Mouse (Mus musculus): ENCODE results near the gene Klk8. TPM values are rescaled to one million over a fixed set of nuclear protein-coding genes. Genes with fewer than 3 reads are reported as not detected.

Klk8 gene
- polyA plus RNA-seq, 1 experiment from 2014 or later = 17.3 TPM

DNA sequence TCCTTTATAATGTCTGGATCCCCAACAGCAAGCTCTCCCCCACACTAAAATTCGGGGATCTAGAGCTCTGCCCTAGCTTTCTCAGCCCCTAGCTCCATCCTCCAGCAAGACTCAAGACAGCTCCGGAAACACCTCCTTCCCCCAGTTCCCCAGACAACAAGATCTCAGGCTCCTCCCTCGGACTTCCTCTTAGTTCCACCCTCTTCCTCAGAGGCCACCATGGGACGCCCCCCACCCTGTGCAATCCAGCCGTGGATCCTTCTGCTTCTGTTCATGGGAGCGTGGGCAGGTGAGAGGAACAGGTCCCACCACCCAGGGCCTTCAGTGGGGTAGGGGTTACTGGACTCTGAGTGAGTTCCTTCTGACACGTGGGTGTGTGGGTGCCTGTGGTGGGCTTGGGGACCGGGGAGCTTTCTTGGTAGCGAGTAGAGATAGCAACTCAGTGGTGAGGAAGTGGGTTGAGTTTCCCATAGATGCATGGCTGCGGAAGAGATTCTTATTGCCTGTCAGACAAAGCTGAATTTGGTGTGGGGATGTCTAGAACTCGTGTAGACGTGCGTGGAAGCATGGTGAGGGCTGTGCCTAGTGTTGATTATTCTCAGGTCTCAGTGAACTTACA, 576 bp downstream of the Klk8 start:
- peak; percentile 44; the same call in 1 of the 2 replicates for ATAC-seq
- H3K36me3 ChIP-seq = no peaks in the 10 kb centered on the region
- 9% methylated on average over 13 of the region's 13 CpGs for WGBS (ENCODE audit: insufficient replicate concordance)
- H3K27ac ChIP-seq = no peak overlapping the region
- peaks cover 7% of the 10 kb centered on the region; the same call in 1 of the 2 replicates for H3K4me1 ChIP-seq
- H3K27me3 ChIP-seq (replicated peaks) = peaks cover 37% of the 10 kb centered on the region
- peak overlapping the region; percentile 67 for H3K4me2 ChIP-seq
- H3K9me3 ChIP-seq (replicated peaks) = no peaks in the 10 kb centered on the region
- H3K9ac ChIP-seq = no peak overlapping the region
- peak overlapping the region; percentile 50 for H3K4me3 ChIP-seq

DNA sequence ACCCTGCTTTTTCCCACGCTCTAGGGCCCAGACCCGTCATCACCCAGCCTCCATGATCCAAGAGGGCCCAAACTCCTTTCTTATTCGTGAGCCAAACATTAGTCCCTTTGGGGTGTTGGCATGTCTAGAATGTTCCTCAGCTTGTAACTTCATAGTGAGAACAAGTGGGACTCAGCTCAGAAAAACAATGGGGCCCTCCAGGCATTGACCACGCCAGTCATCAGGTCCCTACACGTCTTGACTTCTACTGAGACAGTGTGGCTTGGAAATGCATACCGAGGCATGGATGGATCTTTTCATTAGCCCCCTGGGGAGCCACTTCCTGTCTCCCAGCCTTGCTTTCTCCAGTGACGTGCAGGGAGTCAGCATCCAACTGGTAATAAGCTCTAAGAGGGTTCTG, 2.5 kb downstream of the Klk8 start:
- H3K27me3 ChIP-seq (replicated peaks) = peaks cover 36% of the 10 kb centered on the region
- H3K27ac ChIP-seq = no peak overlapping the region
- no peaks in the 10 kb centered on the region for H3K9me3 ChIP-seq (replicated peaks)
- 0 out of 2 replicates have a peak, but pooled peaks cover 3% of the 10 kb centered on the region for H3K36me3 ChIP-seq
- no peak overlapping the region for H3K4me2 ChIP-seq
- no peak overlapping the region for H3K4me3 ChIP-seq
- ATAC-seq = no peak
- WGBS (ENCODE audit: insufficient replicate concordance) = 62% methylated on average over 7 of the region's 7 CpGs
- H3K4me1 ChIP-seq = peaks cover 7% of the 10 kb centered on the region; the same call in 1 of the 2 replicates
- H3K9ac ChIP-seq = no peak overlapping the region

GRCm38 (mm10) chr7:43810994-43811393, 13.6 kb downstream of the Klk8 start, which contains the start of gene Klk7:
TSS of gene Klk7 (plus strand) at chr7:43811294.
- ATAC-seq = no peak
- Histone ChIP-seq H3K36me3 (no peaks in the 10 kb centered on the region), H3K4me2 (no peak within 1 kb of the TSS), H3K9ac (no peak within 1 kb of the TSS), H3K4me3 (no peak within 1 kb of the TSS), H3K9me3 (replicated peaks) (no peaks in the 10 kb centered on the region), H3K4me1 (no peaks in the 10 kb centered on the region), H3K27me3 (replicated peaks) (no peaks in the 10 kb centered on the region), H3K27ac (no peak within 1 kb of the TSS)
- 45% methylated on average over 5 of the region's 5 CpGs for WGBS (ENCODE audit: insufficient replicate concordance)

GRCm38 (mm10) chr7:43815211-43815610, 17.8 kb downstream of the Klk8 start:
- WGBS (ENCODE audit: insufficient replicate concordance) = 71% methylated on average over 7 of the region's 7 CpGs
- H3K27me3 ChIP-seq (replicated peaks) = no peaks in the 10 kb centered on the region
- ATAC-seq = no peak
- no peak overlapping the region for H3K27ac ChIP-seq
- H3K9ac ChIP-seq = no peak overlapping the region
- H3K4me2 ChIP-seq = no peak overlapping the region
- no peaks in the 10 kb centered on the region for H3K36me3 ChIP-seq
- H3K9me3 ChIP-seq (replicated peaks) = no peaks in the 10 kb centered on the region
- no peaks in the 10 kb centered on the region for H3K4me1 ChIP-seq
- H3K4me3 ChIP-seq = no peak overlapping the region

DNA sequence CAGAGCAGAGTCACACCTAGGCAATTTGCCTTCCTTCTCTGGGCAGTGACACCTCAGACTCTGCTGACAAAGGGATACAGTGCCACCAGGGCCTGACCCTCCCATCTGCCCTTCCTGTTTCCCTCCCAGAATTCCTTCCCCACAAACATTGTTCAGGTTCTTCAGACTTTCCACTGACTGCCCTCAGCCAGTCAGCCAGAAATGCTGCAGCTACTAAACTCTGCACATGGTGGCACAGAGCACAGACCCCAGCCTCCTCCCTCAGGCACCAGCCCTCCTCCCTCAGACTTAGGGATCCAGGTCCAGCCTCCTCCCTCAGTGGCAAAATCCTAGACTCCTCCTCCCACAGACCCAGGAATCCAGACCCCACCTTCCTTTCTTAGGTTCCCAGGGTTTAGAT, 19.4 kb downstream of the Klk8 start:
- Histone ChIP-seq H3K36me3 (no peaks in the 10 kb centered on the region), H3K4me1 (no peaks in the 10 kb centered on the region), H3K27me3 (replicated peaks) (no peaks in the 10 kb centered on the region), H3K27ac (no peak overlapping the region), H3K9me3 (replicated peaks) (no peaks in the 10 kb centered on the region), H3K4me2 (no peak overlapping the region), H3K4me3 (no peak overlapping the region), H3K9ac (no peak overlapping the region)
- ATAC-seq = no peak

DNA sequence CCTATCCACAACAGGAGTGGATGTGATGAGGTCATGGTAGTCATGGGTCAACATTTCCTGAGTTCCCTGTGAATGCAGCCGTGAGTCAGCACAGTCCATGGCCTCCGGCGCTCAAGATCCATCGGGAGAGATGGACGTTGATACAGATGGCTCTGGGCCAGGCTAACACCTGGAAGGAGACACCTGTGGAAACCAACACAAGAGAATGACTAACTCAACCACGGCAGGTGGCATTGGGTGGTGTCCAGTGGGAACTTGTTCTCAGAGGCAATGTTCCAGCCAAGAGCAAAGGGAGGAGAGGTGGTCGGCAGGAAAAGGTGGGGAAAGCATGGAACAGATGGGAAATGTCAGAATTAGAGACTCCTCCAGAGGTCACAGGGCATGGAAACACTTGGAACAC, 24.2 kb downstream of the Klk8 start:
- H3K9me3 ChIP-seq (replicated peaks) = no peaks in the 10 kb centered on the region
- no peaks in the 10 kb centered on the region for H3K27me3 ChIP-seq (replicated peaks)
- ATAC-seq = no peak
- WGBS (ENCODE audit: insufficient replicate concordance) = 77% methylated on average over 7 of the region's 7 CpGs
- H3K9ac ChIP-seq = no peak overlapping the region
- H3K4me2 ChIP-seq = no peak overlapping the region
- H3K4me3 ChIP-seq = no peak overlapping the region
- no peaks in the 10 kb centered on the region for H3K4me1 ChIP-seq
- no peak overlapping the region for H3K27ac ChIP-seq
- H3K36me3 ChIP-seq = no peaks in the 10 kb centered on the region

- Histone ChIP-seq H3K27me3 (replicated peaks) (no peaks in the 10 kb centered on the region), H3K9me3 (replicated peaks) (no peaks in the 10 kb centered on the region), H3K4me2 (no peak within 1 kb of the TSS), H3K4me1 (no peaks in the 10 kb centered on the region), H3K9ac (no peak within 1 kb of the TSS), H3K36me3 (no peaks in the 10 kb centered on the region), H3K4me3 (no peak within 1 kb of the TSS), H3K27ac (no peak within 1 kb of the TSS)
- WGBS (ENCODE audit: insufficient replicate concordance) = 73% methylated on average over 10 of the region's 10 CpGs
- no peak for ATAC-seq
These were observed 26.8 kb downstream of the Klk8 start, which contains the start of gene Klk6 for GRCm38 (mm10) chr7:43824199-43824598. TSS of gene Klk6 (plus strand) at chr7:43824499.

DNA sequence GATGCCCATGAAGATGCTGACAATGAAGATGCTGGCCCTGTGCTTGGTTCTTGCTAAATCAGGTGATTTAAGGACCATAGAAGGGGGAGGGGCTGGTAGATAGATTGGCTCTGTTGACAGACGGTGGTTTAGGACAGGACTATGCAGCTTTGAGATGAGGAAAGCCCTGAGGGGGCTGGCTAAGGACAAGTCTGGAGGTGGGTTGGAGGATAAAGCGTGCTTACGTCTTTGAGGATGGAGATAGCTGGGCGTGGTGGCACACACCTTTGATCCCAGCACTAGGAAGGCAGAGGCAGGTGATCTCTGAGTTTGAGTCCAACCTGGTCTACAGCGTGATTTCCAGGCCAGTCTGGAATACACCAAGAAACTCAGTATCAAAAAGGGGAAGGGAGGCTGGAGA, 28.7 kb downstream of the Klk8 start:
- Histone ChIP-seq H3K4me1 (no peaks in the 10 kb centered on the region), H3K9ac (no peak overlapping the region), H3K36me3 (no peaks in the 10 kb centered on the region), H3K27me3 (replicated peaks) (no peaks in the 10 kb centered on the region), H3K27ac (no peak overlapping the region), H3K4me2 (no peak overlapping the region), H3K9me3 (replicated peaks) (no peaks in the 10 kb centered on the region), H3K4me3 (no peak overlapping the region)
- 66% methylated on average over 5 of the region's 5 CpGs for WGBS (ENCODE audit: insufficient replicate concordance)
- ATAC-seq = no peak

DNA sequence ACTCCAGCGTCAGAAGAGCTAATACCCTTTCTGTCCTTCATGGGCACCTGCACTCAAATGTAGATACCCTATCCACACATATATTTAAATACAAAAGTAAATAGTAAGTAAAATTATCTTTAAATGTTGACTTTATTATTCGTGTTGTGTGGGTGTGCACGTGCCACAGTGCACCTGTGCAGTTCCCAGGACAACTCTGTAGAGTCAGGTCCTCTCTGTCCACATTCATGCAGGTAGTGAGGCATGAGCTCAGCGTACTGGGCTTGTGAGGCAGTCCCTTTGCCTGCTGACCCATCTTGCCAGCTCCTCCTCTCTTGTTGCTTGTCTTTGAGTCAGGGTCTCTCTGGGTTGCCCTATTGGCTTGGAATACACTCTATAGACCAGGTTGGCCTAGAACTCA, 30.3 kb downstream of the Klk8 start:
- 55% methylated on average over 4 of the region's 4 CpGs for WGBS (ENCODE audit: insufficient replicate concordance)
- Histone ChIP-seq H3K4me2 (no peak overlapping the region), H3K4me1 (no peaks in the 10 kb centered on the region), H3K9ac (no peak overlapping the region), H3K36me3 (no peaks in the 10 kb centered on the region), H3K4me3 (no peak overlapping the region), H3K27ac (no peak overlapping the region), H3K9me3 (replicated peaks) (no peaks in the 10 kb centered on the region), H3K27me3 (replicated peaks) (no peaks in the 10 kb centered on the region)
- ATAC-seq = no peak

DNA sequence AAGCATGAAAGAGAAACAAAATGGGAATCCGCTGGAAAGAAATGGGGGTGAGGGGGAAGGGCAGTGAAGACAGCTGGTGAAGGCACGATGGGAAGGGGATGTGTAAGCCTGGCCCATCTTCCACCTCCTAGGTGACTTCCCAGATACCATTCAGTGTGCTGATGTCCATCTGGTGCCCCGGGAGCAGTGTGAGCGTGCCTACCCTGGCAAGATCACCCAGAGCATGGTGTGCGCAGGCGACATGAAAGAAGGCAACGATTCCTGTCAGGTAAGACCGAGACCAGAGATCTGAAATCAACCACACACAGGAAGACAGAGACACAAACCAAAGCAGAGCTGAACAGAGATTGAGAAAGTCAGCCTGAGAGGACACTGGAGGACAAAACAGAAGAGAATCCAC, 31.6 kb downstream of the Klk8 start:
- H3K4me1 ChIP-seq = no peaks in the 10 kb centered on the region
- no peaks in the 10 kb centered on the region for H3K36me3 ChIP-seq
- no peak overlapping the region for H3K4me2 ChIP-seq
- H3K27me3 ChIP-seq (replicated peaks) = no peaks in the 10 kb centered on the region
- H3K9me3 ChIP-seq (replicated peaks) = no peaks in the 10 kb centered on the region
- no peak overlapping the region for H3K4me3 ChIP-seq
- ATAC-seq = no peak
- no peak overlapping the region for H3K9ac ChIP-seq
- H3K27ac ChIP-seq = no peak overlapping the region
- 73% methylated on average over 8 of the region's 8 CpGs for WGBS (ENCODE audit: insufficient replicate concordance)

DNA sequence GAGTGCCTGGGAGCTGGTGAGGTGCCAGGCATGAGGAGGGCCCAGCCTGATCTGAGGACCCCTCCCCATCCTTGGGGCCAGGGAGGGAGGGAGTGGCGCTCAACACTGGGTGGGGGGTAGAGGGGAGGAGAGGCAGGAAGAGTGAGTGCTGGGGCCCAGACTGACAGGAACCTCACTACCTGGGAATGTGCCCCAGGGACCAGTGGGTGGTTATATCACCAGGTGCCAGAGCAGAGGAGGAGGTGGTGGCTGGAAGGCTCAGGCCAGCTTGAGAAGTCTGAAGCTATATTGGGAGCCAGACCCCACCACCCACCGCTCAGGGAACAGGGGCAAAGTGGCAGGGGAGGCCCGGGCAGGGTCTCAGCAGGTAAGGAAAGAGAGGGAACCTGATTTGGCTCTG, 44.3 kb downstream of the Klk8 start, which contains the start of gene Klk5:
Gene Klk5 (plus strand): TSS at position 271 of the 400 bp plus-strand sequence.
- Histone ChIP-seq H3K36me3 (no peaks in the 10 kb centered on the region), H3K4me1 (no peaks in the 10 kb centered on the region), H3K9me3 (replicated peaks) (no peaks in the 10 kb centered on the region), H3K4me2 (no peak within 1 kb of the TSS), H3K27ac (no peak within 1 kb of the TSS), H3K27me3 (replicated peaks) (no peaks in the 10 kb centered on the region), H3K4me3 (no peak within 1 kb of the TSS), H3K9ac (no peak within 1 kb of the TSS)
- WGBS (ENCODE audit: insufficient replicate concordance) = 45% methylated on average over 3 of the region's 3 CpGs
- no peak for ATAC-seq

DNA sequence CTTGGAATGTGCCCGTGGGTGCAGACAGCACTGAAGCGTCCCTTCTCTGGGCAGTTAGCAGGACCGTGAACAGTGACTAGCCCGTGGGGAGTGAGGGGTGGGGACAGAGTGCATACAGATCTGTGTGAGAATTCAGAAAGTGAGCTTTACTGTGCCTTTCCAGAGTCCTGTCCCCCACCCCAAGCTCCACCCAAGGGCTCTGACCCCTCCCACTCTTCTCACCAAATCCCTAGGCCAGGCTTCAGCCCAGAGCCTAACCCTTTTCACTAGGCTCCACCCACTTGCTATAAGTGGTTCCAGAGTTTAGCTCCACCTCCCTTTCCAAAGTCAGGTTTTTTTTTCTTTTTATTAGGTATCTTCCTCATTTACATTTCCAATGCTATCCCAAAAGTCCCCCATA, 46.4 kb downstream of the Klk8 start:
- 70% methylated on average over 4 of the region's 4 CpGs for WGBS (ENCODE audit: insufficient replicate concordance)
- no peak for ATAC-seq
- no peak overlapping the region for H3K27ac ChIP-seq
- H3K4me1 ChIP-seq = no peaks in the 10 kb centered on the region
- H3K4me3 ChIP-seq = no peak overlapping the region
- H3K27me3 ChIP-seq (replicated peaks) = no peaks in the 10 kb centered on the region
- no peaks in the 10 kb centered on the region for H3K36me3 ChIP-seq
- H3K9me3 ChIP-seq (replicated peaks) = no peaks in the 10 kb centered on the region
- no peak overlapping the region for H3K4me2 ChIP-seq
- no peak overlapping the region for H3K9ac ChIP-seq

DNA sequence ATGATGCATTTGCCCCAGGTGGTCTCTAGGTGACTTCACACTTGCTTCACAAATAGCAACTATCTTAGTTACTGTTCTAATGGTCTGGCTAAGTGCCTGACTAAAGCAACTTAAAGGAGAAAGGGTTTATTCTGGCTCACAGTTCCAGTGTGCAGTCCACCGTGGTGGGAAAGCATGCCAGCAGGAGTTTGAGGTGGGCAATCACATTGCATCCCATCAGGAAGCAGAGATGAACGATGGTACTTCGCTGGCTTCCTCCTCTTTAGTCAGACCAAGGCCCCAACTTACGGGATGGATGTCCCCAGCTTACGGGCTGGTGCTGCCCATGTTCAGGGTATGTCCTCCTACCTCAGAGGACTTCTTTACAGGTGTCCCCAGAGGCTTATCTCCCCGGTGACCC, 54.2 kb downstream of the Klk8 start:
- Histone ChIP-seq H3K27me3 (replicated peaks) (no peaks in the 10 kb centered on the region), H3K9ac (no peak overlapping the region), H3K4me2 (no peak overlapping the region), H3K27ac (no peak overlapping the region), H3K9me3 (replicated peaks) (no peaks in the 10 kb centered on the region), H3K4me1 (no peaks in the 10 kb centered on the region), H3K36me3 (no peaks in the 10 kb centered on the region), H3K4me3 (no peak overlapping the region)
- ATAC-seq = no peak
- WGBS (ENCODE audit: insufficient replicate concordance) = 65% methylated on average over 6 of the region's 6 CpGs
